Mouse (Mus musculus): Measurements from ENCODE around the gene Dcun1d4. TPM values are rescaled to one million over a fixed set of nuclear protein-coding genes. Genes with fewer than 3 reads are reported as not detected.

Dcun1d4 gene
- polyA plus RNA-seq, 1 experiment from 2014 or later = 71.0 TPM

DNA sequence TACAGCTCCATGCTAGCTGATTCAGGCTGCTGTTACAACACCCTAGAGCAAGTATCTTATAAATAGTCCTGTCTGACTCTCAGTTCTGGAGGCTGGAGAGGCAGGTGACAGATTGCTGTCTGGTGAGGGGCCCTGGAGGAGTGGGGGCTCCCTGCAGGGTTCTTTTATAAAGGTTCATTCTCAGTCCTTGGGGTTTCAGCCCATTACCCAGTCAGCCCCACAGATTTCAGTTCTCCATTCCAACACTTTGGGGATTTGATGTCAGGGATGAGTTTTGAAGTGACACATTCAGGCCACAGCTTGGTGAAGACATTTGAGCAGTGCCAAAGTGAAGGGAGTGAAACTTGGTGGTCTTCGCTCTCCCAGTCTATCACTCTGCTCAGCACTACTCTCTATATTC is 31.4 kb downstream of the Dcun1d4 start:
- ATAC-seq (ENCODE audit: insufficient read depth, low FRiP score, low TSS enrichment) (no peak), DNase-seq (ENCODE audit: low spot score) (no peak)
- peaks cover 6% of the 10 kb centered on the region; the same call in 1 of the 2 replicates for H3K36me3 ChIP-seq (ENCODE audit: control insufficient read depth, insufficient read depth, low read length)
- H3K27ac ChIP-seq (ENCODE audit: low read depth, low read length) = no peak overlapping the region
- H3K4me1 ChIP-seq (ENCODE audit: control insufficient read depth, insufficient read depth, low read length) = no peaks in the 10 kb centered on the region
- no peak overlapping the region for H3K4me2 ChIP-seq (ENCODE audit: low read depth)
- H3K27me3 ChIP-seq (ENCODE audit: control insufficient read depth, insufficient read depth, low read length) = no peaks in the 10 kb centered on the region
- WGBS = 94% methylated on average over 1 of the region's 1 CpGs
- H3K4me3 ChIP-seq (ENCODE audit: low read depth, low read length) = no peak overlapping the region
- no peaks in the 10 kb centered on the region for H3K9me3 ChIP-seq (ENCODE audit: control insufficient read depth, low read length)
- no peak overlapping the region for H3K9ac ChIP-seq (ENCODE audit: low read length)

DNA sequence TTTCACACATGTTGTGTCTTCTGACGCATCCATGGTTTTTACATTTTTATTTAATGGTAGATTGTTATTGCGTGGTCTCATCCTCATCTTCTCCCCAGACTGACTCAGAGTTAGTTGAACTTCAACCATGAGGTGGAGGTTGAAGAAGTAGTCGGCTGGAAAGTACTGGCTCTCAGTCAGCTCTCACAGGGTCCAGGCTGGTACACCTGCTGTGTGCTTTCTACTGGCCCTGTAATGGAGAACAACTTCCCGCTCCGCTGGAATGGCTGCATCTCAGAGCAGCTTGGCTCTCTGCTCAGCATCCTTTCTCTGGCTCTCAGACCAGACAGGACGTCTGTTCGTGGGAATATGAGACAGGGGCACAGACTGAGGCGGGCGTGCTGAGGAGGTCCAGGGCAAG is 31.9 kb downstream of the Dcun1d4 start:
- 90% methylated on average over 9 of the region's 9 CpGs for WGBS
- H3K4me1 ChIP-seq (ENCODE audit: control insufficient read depth, insufficient read depth, low read length) = no peaks in the 10 kb centered on the region
- no peak overlapping the region for H3K4me3 ChIP-seq (ENCODE audit: low read depth, low read length)
- no peak overlapping the region for H3K9ac ChIP-seq (ENCODE audit: low read length)
- no peak overlapping the region for H3K4me2 ChIP-seq (ENCODE audit: low read depth)
- DNase-seq (ENCODE audit: low spot score) = no peak
- ATAC-seq (ENCODE audit: insufficient read depth, low FRiP score, low TSS enrichment) = no peak
- H3K9me3 ChIP-seq (ENCODE audit: control insufficient read depth, low read length) = no peaks in the 10 kb centered on the region
- H3K27me3 ChIP-seq (ENCODE audit: control insufficient read depth, insufficient read depth, low read length) = no peaks in the 10 kb centered on the region
- no peak overlapping the region for H3K27ac ChIP-seq (ENCODE audit: low read depth, low read length)
- peaks cover 6% of the 10 kb centered on the region; the same call in 1 of the 2 replicates for H3K36me3 ChIP-seq (ENCODE audit: control insufficient read depth, insufficient read depth, low read length)

DNA sequence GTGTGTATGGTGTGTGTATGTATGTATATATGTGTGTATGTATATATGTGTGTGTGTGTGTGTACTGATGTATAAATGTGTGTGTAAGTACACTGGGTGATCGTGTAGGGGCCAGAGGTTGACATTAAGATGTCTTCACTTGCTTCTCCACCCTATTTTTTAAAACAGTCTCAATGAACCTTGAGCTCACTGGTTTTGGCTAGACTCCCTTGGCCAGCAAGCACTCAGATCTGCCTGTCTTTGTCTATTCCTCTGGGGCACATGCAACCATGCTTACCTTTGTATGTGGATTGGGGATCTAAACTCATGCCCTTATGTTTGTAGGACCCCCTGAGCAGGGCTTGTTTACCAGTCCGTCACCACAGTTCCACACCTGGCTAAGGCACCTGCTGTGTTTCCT is 33.4 kb downstream of the Dcun1d4 start:
- no peak for ATAC-seq (ENCODE audit: insufficient read depth, low FRiP score, low TSS enrichment)
- no peaks in the 10 kb centered on the region for H3K9me3 ChIP-seq (ENCODE audit: control insufficient read depth, low read length)
- H3K9ac ChIP-seq (ENCODE audit: low read length) = no peak overlapping the region
- no peak for DNase-seq (ENCODE audit: low spot score)
- no peak overlapping the region for H3K4me2 ChIP-seq (ENCODE audit: low read depth)
- H3K27me3 ChIP-seq (ENCODE audit: control insufficient read depth, insufficient read depth, low read length) = no peaks in the 10 kb centered on the region
- H3K4me1 ChIP-seq (ENCODE audit: control insufficient read depth, insufficient read depth, low read length) = no peaks in the 10 kb centered on the region
- peaks cover 6% of the 10 kb centered on the region; the same call in 1 of the 2 replicates for H3K36me3 ChIP-seq (ENCODE audit: control insufficient read depth, insufficient read depth, low read length)
- no peak overlapping the region for H3K4me3 ChIP-seq (ENCODE audit: low read depth, low read length)
- 100% methylated on average over 2 of the region's 2 CpGs for WGBS
- no peak overlapping the region for H3K27ac ChIP-seq (ENCODE audit: low read depth, low read length)

DNA sequence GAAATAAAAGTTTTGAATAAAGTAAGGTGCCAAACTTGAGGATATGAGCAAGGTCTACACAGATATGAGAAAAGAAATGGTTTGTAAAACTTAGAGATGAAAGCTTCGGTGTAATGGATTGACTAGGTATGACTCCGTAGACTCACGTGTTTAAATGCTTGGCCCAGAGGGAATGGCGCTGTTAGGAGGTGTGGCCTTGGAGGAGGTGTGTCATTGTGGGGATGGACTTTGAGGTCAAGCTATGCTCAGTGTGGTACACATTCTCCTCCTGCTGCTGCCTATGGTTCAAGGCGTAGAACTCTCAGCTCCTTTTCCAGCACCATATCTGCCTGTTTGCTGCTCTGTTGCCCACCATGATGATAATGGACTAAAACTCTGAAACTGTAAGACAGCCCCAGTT is 36.5 kb downstream of the Dcun1d4 start:
- H3K9me3 ChIP-seq (ENCODE audit: control insufficient read depth, low read length) = no peaks in the 10 kb centered on the region
- WGBS = 91% methylated on average over 5 of the region's 5 CpGs
- ATAC-seq (ENCODE audit: insufficient read depth, low FRiP score, low TSS enrichment) = no peak
- no peak overlapping the region for H3K4me3 ChIP-seq (ENCODE audit: low read depth, low read length)
- H3K27ac ChIP-seq (ENCODE audit: low read depth, low read length) = no peak overlapping the region
- no peaks in the 10 kb centered on the region for H3K4me1 ChIP-seq (ENCODE audit: control insufficient read depth, insufficient read depth, low read length)
- H3K36me3 ChIP-seq (ENCODE audit: control insufficient read depth, insufficient read depth, low read length) = peaks cover 4% of the 10 kb centered on the region; the same call in 1 of the 2 replicates
- no peaks in the 10 kb centered on the region for H3K27me3 ChIP-seq (ENCODE audit: control insufficient read depth, insufficient read depth, low read length)
- no peak overlapping the region for H3K4me2 ChIP-seq (ENCODE audit: low read depth)
- no peak for DNase-seq (ENCODE audit: low spot score)
- H3K9ac ChIP-seq (ENCODE audit: low read length) = no peak overlapping the region

DNA sequence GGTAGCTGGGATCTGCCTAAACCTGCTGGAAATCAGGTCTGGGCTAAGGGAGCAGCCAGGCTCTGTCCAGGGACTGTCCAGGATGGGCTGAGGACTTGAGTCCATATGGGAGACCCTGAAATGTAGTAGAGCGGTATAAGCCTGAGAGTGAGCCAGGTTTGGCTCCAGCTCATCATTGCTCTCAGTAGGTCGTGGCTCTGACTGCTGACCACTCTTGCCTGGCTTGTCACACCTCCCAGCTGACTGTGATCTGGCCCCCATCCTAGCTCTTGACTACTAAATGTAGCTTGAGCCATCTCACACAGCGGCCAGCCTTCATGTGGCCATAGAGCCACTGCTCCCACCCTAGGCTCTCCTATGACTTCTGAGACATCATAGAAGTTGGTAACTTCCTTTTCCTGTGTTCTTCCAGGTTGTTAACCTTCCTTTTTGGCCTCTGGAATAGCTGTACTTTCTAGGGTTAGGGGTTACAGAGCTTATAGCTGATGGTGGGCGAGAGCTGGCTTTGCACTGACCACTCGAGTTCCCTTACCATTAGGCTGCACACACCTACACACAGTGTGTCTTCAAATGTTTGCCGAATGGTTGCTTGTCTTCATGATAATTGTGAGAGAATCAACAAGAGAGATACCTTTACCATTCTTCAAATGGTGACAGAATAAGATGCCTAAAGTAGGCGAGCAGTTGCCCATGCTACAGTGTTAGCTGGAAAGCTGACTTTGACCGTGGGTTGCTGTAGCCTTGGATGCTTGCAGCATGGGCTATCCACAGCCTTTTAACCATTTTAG is 37.8 kb downstream of the Dcun1d4 start:
- peaks cover 4% of the 10 kb centered on the region; the same call in 1 of the 2 replicates for H3K36me3 ChIP-seq (ENCODE audit: control insufficient read depth, insufficient read depth, low read length)
- WGBS = 93% methylated on average over 8 of the region's 8 CpGs
- no peak overlapping the region for H3K27ac ChIP-seq (ENCODE audit: low read depth, low read length)
- DNase-seq (ENCODE audit: low spot score) (no peak), ATAC-seq (ENCODE audit: insufficient read depth, low FRiP score, low TSS enrichment) (no peak)
- no peak overlapping the region for H3K4me2 ChIP-seq (ENCODE audit: low read depth)
- no peak overlapping the region for H3K9ac ChIP-seq (ENCODE audit: low read length)
- H3K9me3 ChIP-seq (ENCODE audit: control insufficient read depth, low read length) = no peaks in the 10 kb centered on the region
- H3K4me3 ChIP-seq (ENCODE audit: low read depth, low read length) = no peak overlapping the region
- no peaks in the 10 kb centered on the region for H3K27me3 ChIP-seq (ENCODE audit: control insufficient read depth, insufficient read depth, low read length)
- H3K4me1 ChIP-seq (ENCODE audit: control insufficient read depth, insufficient read depth, low read length) = no peaks in the 10 kb centered on the region

DNA sequence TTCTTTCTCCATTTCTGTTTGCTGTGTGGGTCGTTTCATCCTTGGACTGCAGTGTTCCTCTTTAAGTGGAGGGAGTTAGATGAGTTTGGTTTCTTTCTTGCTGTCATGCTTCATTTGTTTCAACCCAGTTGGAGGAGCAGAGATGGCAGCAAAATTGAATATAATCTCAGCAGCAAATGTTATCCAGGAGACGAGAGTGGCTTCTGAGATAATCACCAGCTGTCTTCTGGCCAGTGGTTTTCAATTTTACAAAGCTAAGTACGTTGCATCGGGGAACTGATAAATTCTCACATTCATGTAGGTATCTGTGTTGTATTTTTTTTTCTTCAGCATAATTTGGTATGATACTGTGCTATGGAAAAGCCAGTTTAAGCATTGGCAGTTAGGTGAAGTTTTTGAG is 40.0 kb downstream of the Dcun1d4 start:
- Histone ChIP-seq H3K27ac (ENCODE audit: low read depth, low read length) (no peak overlapping the region), H3K9ac (ENCODE audit: low read length) (no peak overlapping the region), H3K27me3 (ENCODE audit: control insufficient read depth, insufficient read depth, low read length) (no peaks in the 10 kb centered on the region), H3K4me1 (ENCODE audit: control insufficient read depth, insufficient read depth, low read length) (no peaks in the 10 kb centered on the region), H3K9me3 (ENCODE audit: control insufficient read depth, low read length) (no peaks in the 10 kb centered on the region), H3K4me3 (ENCODE audit: low read depth, low read length) (no peak overlapping the region), H3K36me3 (ENCODE audit: control insufficient read depth, insufficient read depth, low read length) (peaks cover 4% of the 10 kb centered on the region; the same call in 1 of the 2 replicates), H3K4me2 (ENCODE audit: low read depth) (no peak overlapping the region)
- ATAC-seq (ENCODE audit: insufficient read depth, low FRiP score, low TSS enrichment) = no peak
- DNase-seq (ENCODE audit: low spot score) = no peak
- WGBS = 84% methylated on average over 4 of the region's 4 CpGs

DNA sequence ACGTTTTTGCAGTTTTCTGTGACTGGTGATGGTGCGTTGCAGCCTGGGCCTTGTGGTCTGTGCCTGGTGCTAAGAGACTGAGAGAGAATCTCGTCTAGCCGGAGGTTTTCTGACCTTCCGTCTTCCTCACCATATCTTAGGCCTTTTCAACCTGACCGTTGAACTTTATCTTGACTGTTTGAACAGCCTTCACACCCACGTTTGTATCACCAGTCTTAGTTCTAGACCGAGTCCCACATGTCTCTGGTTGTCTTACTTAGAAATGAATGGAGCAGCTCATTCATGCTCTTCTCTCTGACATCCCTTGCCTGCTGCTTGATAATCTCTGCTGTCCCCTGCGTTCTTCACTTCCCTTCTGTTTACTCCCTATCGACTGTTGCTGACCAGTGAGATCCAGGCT is 42.4 kb downstream of the Dcun1d4 start:
- Histone ChIP-seq H3K4me3 (ENCODE audit: low read depth, low read length) (no peak overlapping the region), H3K4me1 (ENCODE audit: control insufficient read depth, insufficient read depth, low read length) (no peaks in the 10 kb centered on the region), H3K36me3 (ENCODE audit: control insufficient read depth, insufficient read depth, low read length) (peaks cover 7% of the 10 kb centered on the region), H3K9ac (ENCODE audit: low read length) (no peak overlapping the region), H3K9me3 (ENCODE audit: control insufficient read depth, low read length) (no peaks in the 10 kb centered on the region), H3K27ac (ENCODE audit: low read depth, low read length) (no peak overlapping the region), H3K27me3 (ENCODE audit: control insufficient read depth, insufficient read depth, low read length) (no peaks in the 10 kb centered on the region), H3K4me2 (ENCODE audit: low read depth) (no peak overlapping the region)
- WGBS = 90% methylated on average over 10 of the region's 10 CpGs
- DNase-seq (ENCODE audit: low spot score) (no peak), ATAC-seq (ENCODE audit: insufficient read depth, low FRiP score, low TSS enrichment) (no peak)

DNA sequence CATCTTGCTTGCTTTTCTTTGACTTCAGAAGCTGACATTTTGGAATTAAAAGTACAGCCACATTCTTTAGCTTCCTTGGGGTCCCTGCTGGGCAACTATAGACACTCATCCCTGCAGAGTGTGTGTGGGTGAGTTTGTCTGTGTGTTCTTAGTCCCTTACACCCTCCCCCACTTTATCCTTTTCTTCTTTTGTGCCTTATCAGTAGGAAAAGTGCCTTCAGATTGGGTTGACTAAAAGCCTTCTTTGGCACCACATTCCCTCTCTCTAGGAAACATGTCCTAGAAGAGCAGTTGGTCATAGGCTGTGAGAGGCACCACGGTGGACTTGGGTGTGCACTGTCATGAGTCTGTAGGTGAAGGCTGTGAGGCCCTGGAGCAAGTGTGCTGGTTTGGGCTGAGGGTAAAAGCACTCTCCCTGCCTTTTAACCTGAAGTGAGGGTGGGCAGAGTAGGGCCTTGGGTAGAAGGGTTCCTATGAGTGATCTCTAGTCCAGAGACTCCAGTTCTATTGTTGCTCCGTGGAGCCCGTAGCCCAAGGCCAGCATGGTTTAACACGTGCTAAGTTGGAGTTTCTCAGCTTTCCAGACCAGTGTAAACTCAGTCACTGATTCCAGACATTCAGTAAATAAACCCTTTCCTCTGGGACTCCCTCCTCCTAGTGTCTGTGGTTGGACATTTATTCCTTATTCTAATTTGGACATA is 43.6 kb downstream of the Dcun1d4 start:
- Histone ChIP-seq H3K9me3 (ENCODE audit: control insufficient read depth, low read length) (no peaks in the 10 kb centered on the region), H3K36me3 (ENCODE audit: control insufficient read depth, insufficient read depth, low read length) (peaks cover 7% of the 10 kb centered on the region), H3K4me1 (ENCODE audit: control insufficient read depth, insufficient read depth, low read length) (no peaks in the 10 kb centered on the region), H3K9ac (ENCODE audit: low read length) (no peak overlapping the region), H3K4me2 (ENCODE audit: low read depth) (no peak overlapping the region), H3K4me3 (ENCODE audit: low read depth, low read length) (no peak overlapping the region), H3K27me3 (ENCODE audit: control insufficient read depth, insufficient read depth, low read length) (no peaks in the 10 kb centered on the region), H3K27ac (ENCODE audit: low read depth, low read length) (no peak overlapping the region)
- 83% methylated on average over 4 of the region's 4 CpGs for WGBS
- ATAC-seq (ENCODE audit: insufficient read depth, low FRiP score, low TSS enrichment) (no peak), DNase-seq (ENCODE audit: low spot score) (no peak)

DNA sequence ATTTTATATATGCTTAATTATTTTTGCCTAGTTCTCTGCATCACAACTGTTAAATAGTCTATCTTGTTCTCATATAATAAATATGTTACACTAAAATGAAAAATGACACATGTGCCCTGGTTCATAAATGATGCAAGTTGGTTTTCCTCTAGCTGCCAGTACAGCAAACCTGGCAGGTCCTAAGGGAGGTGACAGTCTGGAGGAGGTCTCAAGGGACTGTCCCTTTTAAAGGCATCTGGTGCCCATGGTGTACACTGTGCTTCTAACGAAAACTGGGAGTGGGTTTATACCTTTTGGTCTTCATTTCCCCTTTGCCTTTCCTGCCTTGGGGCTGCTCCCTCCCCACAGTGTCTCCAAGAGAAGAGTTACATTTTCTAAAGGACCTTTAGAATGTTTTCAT is 51.4 kb downstream of the Dcun1d4 start:
- Histone ChIP-seq H3K4me1 (ENCODE audit: control insufficient read depth, insufficient read depth, low read length) (no peaks in the 10 kb centered on the region), H3K4me2 (ENCODE audit: low read depth) (no peak overlapping the region), H3K4me3 (ENCODE audit: low read depth, low read length) (no peak overlapping the region), H3K9me3 (ENCODE audit: control insufficient read depth, low read length) (no peaks in the 10 kb centered on the region), H3K27me3 (ENCODE audit: control insufficient read depth, insufficient read depth, low read length) (no peaks in the 10 kb centered on the region), H3K36me3 (ENCODE audit: control insufficient read depth, insufficient read depth, low read length) (no peaks in the 10 kb centered on the region; the same call in 1 of the 2 replicates), H3K27ac (ENCODE audit: low read depth, low read length) (no peak overlapping the region), H3K9ac (ENCODE audit: low read length) (no peak overlapping the region)
- no peak for DNase-seq (ENCODE audit: low spot score)
- no peak for ATAC-seq (ENCODE audit: insufficient read depth, low FRiP score, low TSS enrichment)
- WGBS = 78% methylated on average over 1 of the region's 1 CpGs

All from neural tube, embryonic 11.5 days (tissue).